ENCODE assay signal across 1 mouse cellular context in genomic region chr8:72547802-72548643, GRCm38 (mm10).
TF ChIP-seq lines count a peak whose summit lies in the region.

Med26 (minus strand) TSS chr8:72548270.

TF ChIP-seq in MEL, 35 proteins besides CTCF, POLR2A, EP300 and RAD21 (continued from another document):
- peak; percentile 91 for TF ChIP-seq SIN3A (IDR thresholded peaks at IDR 0.05; ENCODE audit: low read length)
- TF ChIP-seq SMC3 (IDR thresholded peaks at IDR 0.05; ENCODE audit: low read depth, low read length), result no peak
- no peak for TF ChIP-seq GATA1 (IDR thresholded peaks at IDR 0.05; ENCODE audit: low read depth, low read length)
- peak; percentile 98 for TF ChIP-seq MYB (IDR thresholded peaks at IDR 0.05; ENCODE audit: low read depth, low read length)
